Mouse (Mus musculus) hindbrain, embryonic 13.5 days (tissue): ENCODE data around the gene Bfsp2. TPM values are rescaled to one million over a fixed set of nuclear protein-coding genes. Genes with fewer than 3 reads are reported as not detected.

Experiments used
- ATAC-seq: fragments of 200-750 bp; cut with Nextera tagmentation; 2 replicates; pipeline ENCODE4 v1.8.0; 2017; ENCODE audit warnings: moderate TSS enrichment; ENCODE audit not compliant: low FRiP score
- H3K27ac ChIP-seq: fragments of 300-500 bp; sonication (generic); 2 replicates; pipeline ENCODE4 v1.5.1; 2015; ENCODE audit warnings: inconsistent platforms, mild to moderate bottlenecking, moderate library complexity
- H3K27me3 ChIP-seq: fragments of 300-500 bp; sonication (generic); 2 replicates; pipeline ENCODE4 v1.6.1; 2015; ENCODE audit warnings: mild to moderate bottlenecking, inconsistent platforms
- H3K36me3 ChIP-seq: fragments of 300-500 bp; sonication (generic); 2 replicates; pipeline ENCODE4 v1.6.1; 2015; ENCODE audit warnings: mild to moderate bottlenecking, inconsistent platforms
- H3K4me1 ChIP-seq: fragments of 300-500 bp; sonication (generic); replicated peaks from 2 replicates; pipeline ENCODE4 v1.6.1; 2015; ENCODE audit warnings: inconsistent platforms
- H3K4me2 ChIP-seq: fragments of 300-500 bp; sonication (generic); 2 replicates; pipeline ENCODE4 v1.6.1; 2015; ENCODE audit warnings: inconsistent platforms, mild to moderate bottlenecking, moderate library complexity
- H3K4me3 ChIP-seq: fragments of 300-500 bp; sonication (generic); 2 replicates; pipeline ENCODE4 v1.5.1; 2015; ENCODE audit warnings: mild to moderate bottlenecking, inconsistent platforms
- H3K9ac ChIP-seq: fragments of 300-500 bp; sonication (generic); 2 replicates; pipeline ENCODE4 v1.6.1; 2015; ENCODE audit warnings: mild to moderate bottlenecking, inconsistent platforms
- H3K9me3 ChIP-seq: fragments of 300-500 bp; sonication (generic); 2 replicates; pipeline ENCODE4 v1.6.1; 2016; ENCODE audit warnings: inconsistent platforms
- WGBS: fragments of 180-500 bp; shearing (Covaris S2); methylation state at CpG from one replicate; pipeline ENCODE4 v1.1.7; 2015; 5-methylcytosine and 5-hydroxymethylcytosine counted together
- polyA plus RNA-seq: library from polyadenylated mRNA; unstranded; fragments of >200 nt; fragmentation: Nextera tagmentation; extraction: Ambion mirVana; gene quantifications from 2 replicates; pipeline ENCODE4 v1.2.1, GENCODE M21; 2015

Bfsp2 gene
- polyA plus RNA-seq, 1 experiment from 2014 or later = 4.5 TPM

DNA sequence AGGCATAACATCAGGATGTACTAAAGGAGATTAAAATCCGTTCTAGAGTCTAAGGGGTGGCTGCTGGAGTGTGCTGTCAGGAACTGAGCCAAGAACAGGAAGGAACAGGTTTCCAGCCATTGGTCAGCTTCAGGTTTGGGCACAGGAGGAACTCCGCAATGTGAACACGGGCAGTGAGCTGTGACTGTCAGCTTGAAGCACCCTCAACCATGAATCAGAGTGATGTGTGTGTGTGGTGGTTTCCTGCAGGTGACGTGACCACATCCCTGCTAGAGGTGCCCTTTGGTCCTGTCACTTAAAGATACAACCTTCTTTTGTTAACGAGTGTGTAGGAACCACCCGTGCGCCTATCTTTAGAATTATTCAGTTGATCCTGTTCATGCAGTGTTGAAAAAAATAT is 31.1 kb downstream of the Bfsp2 start:
- no peak overlapping the region for H3K9ac ChIP-seq

DNA sequence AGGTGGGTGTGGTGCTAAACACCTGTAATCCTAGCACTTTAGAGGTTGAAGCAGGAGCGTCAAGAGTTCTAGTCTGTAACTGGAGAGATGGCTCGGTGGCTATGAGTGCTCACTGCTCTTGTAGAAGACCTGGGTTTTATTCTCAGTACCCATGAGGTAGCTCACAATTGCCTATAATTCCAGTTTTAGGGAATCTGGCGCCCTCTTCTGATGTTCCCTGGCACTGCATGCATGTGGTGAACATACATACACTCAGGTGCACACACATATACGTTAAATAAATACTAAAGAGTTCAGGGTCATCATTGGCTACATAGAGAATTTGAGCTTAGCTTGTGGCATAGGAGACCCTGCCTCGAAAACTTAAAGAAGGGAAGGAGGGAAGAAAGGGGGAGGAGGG is 35.6 kb downstream of the Bfsp2 start:
- H3K4me2 ChIP-seq = no peak overlapping the region
- H3K9ac ChIP-seq = no peak overlapping the region
- WGBS = 91% methylated on average over 5 of the region's 5 CpGs
- H3K27me3 ChIP-seq = no peaks in the 10 kb centered on the region
- no peak for ATAC-seq
- H3K36me3 ChIP-seq = no peaks in the 10 kb centered on the region
- peaks cover 22% of the 10 kb centered on the region for H3K4me1 ChIP-seq
- H3K9me3 ChIP-seq = no peaks in the 10 kb centered on the region
- no peak overlapping the region for H3K4me3 ChIP-seq
- H3K27ac ChIP-seq = peak overlapping the region; percentile 81; the same call in 1 of the 2 replicates

More for the DNA sequence above, 31.1 kb downstream of the Bfsp2 start:
- H3K4me3 ChIP-seq = no peak overlapping the region
- no peaks in the 10 kb centered on the region for H3K9me3 ChIP-seq
- H3K27me3 ChIP-seq = no peaks in the 10 kb centered on the region
- no peak overlapping the region for H3K27ac ChIP-seq
- peaks cover 4% of the 10 kb centered on the region for H3K4me1 ChIP-seq
- ATAC-seq = no peak
- H3K36me3 ChIP-seq = no peaks in the 10 kb centered on the region
- no peak overlapping the region for H3K4me2 ChIP-seq
- 88% methylated on average over 7 of the region's 7 CpGs for WGBS

GRCm38 (mm10) chr9:103443824-103444185 is 36.4 kb downstream of the Bfsp2 start:
- H3K36me3 ChIP-seq = no peaks in the 10 kb centered on the region
- WGBS = 37% methylated on average over 7 of the region's 7 CpGs
- 0 out of 2 replicates have a peak, but pooled peaks have one; percentile 54 for ATAC-seq

DNA sequence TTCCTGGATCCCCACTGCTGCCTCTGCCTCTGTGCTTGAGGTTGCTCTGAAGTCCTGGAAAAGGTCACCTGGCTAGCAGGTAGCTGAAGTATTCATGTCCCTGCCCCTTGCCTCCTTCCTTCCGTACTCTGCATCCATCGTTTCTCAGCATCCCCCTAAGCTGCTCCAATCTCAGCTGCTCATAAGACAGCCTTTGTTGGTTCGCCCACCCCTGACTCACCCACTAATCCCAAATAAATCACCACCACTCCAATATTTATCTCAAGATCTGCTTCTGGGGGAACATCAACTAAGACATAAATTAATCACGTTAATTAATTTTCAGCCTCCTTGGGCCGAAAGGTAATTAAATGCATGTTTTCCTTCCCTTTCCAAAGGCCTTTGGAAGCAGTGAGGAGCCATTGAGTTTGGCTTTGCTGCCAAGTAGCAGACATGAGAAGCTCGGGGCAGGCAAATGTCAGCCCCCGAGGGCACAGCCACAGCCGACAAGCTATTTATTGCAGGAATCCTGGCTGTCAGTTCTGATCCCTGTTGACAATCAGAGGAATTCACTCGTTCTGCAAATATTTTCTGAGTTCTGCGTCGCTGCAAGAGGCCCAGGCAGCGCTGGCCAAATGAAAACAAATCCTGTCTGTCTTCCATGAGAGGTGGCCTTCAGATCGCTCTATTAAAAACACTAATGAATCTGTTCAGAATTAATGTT is 36.9 kb downstream of the Bfsp2 start:
- Histone ChIP-seq H3K4me2 (peak overlapping the region; percentile 9), H3K27ac (peak overlapping the region; percentile 81), H3K9me3 (no peaks in the 10 kb centered on the region), H3K4me1 (peaks cover 22% of the 10 kb centered on the region), H3K36me3 (no peaks in the 10 kb centered on the region), H3K4me3 (no peak overlapping the region), H3K27me3 (no peaks in the 10 kb centered on the region), H3K9ac (peak overlapping the region; percentile 46; the same call in 1 of the 2 replicates)
- 24% methylated on average over 13 of the region's 13 CpGs for WGBS
- ATAC-seq = peak; percentile 57; the same call in 1 of the 2 replicates

More at GRCm38 (mm10) chr9:103443824-103444185, 36.4 kb downstream of the Bfsp2 start:
- H3K9me3 ChIP-seq = no peaks in the 10 kb centered on the region
- H3K4me2 ChIP-seq = no peak overlapping the region
- no peaks in the 10 kb centered on the region for H3K27me3 ChIP-seq
- H3K9ac ChIP-seq = peak overlapping the region; percentile 46; the same call in 1 of the 2 replicates
- peak overlapping the region; percentile 81 for H3K27ac ChIP-seq
- no peak overlapping the region for H3K4me3 ChIP-seq
- H3K4me1 ChIP-seq = peaks cover 22% of the 10 kb centered on the region

DNA sequence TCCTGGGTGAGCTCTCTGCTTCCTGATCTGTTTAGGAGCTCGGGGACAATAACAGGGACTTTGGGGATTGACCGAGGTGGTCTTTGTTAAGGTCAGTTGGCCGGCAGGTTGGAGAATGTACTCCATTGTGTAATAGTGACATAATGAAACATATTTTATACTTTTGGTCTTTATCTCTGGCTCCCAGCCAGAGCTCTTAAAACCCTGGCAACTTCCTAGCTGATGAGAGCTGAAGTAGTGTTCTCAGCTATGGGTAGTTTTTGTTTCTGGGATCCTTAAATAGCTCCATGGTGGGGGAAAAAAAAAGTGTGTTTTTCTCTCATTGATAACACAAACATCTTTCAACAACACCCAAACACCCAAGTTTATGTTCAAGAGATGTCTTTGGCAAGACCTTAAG is 39.6 kb downstream of the Bfsp2 start:
- Histone ChIP-seq H3K4me1 (peaks cover 22% of the 10 kb centered on the region), H3K9ac (no peak overlapping the region), H3K27ac (no peak overlapping the region)

GRCm38 (mm10) chr9:103437104-103437503 is 43.1 kb downstream of the Bfsp2 start:
- Histone ChIP-seq H3K9me3 (no peaks in the 10 kb centered on the region), H3K4me2 (no peak overlapping the region), H3K27ac (no peak overlapping the region), H3K4me3 (no peak overlapping the region), H3K36me3 (no peaks in the 10 kb centered on the region), H3K27me3 (0 out of 2 replicates have a peak, but pooled peaks cover 2% of the 10 kb centered on the region), H3K9ac (no peak overlapping the region), H3K4me1 (peaks cover 4% of the 10 kb centered on the region)
- ATAC-seq = no peak
- WGBS = 81% methylated on average over 5 of the region's 5 CpGs

More for the DNA sequence above, 39.6 kb downstream of the Bfsp2 start:
- Histone ChIP-seq H3K4me3 (no peak overlapping the region), H3K4me2 (no peak overlapping the region), H3K9me3 (no peaks in the 10 kb centered on the region), H3K36me3 (no peaks in the 10 kb centered on the region), H3K27me3 (0 out of 2 replicates have a peak, but pooled peaks cover 2% of the 10 kb centered on the region)
- WGBS = 66% methylated on average over 3 of the region's 3 CpGs
- no peak for ATAC-seq

GRCm38 (mm10) chr9:103434116-103434515 is 46.1 kb downstream of the Bfsp2 start:
- Histone ChIP-seq H3K9me3 (no peaks in the 10 kb centered on the region), H3K9ac (no peak overlapping the region), H3K4me1 (peaks cover 11% of the 10 kb centered on the region), H3K4me3 (no peak overlapping the region), H3K27me3 (0 out of 2 replicates have a peak, but pooled peaks cover 2% of the 10 kb centered on the region), H3K36me3 (no peaks in the 10 kb centered on the region), H3K27ac (no peak overlapping the region), H3K4me2 (no peak overlapping the region)
- ATAC-seq = no peak
- WGBS = 53% methylated on average over 4 of the region's 4 CpGs

DNA sequence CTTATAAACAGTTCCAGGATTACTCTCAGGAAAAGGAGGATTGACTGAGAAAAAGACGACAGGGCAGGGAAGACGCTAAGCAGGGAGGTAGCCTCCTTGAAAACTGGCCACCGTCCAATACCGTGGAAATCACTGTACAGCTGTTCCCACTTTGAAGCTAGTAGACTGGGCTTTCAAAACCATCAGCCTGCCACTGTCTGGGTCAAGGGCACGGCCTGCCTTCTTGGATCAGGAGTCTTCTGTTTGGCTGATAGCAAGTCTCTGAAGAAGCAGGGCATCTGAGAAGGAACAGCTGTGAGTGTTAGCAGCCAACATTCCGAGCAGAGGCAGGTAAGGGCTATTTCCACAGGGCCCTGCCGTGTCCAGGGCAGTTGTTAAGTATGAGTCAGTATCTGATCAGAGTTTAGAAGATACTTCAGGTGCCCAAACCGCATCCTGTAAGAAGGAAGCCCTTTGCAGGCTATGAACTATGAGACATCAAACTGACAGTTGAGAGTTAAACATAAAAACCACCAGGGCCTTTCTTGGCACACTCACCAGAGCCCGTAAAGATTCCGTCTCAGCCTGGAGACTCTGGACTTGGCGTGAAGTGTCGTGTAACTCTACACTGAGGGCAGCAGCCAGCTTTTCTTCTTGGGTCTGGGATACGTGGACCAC is 48.0 kb downstream of the Bfsp2 start:
- H3K36me3 ChIP-seq = no peaks in the 10 kb centered on the region
- H3K27ac ChIP-seq = no peak overlapping the region; the same call in 1 of the 2 replicates
- ATAC-seq = no peak
- peaks cover 11% of the 10 kb centered on the region for H3K4me1 ChIP-seq
- 0 out of 2 replicates have a peak, but pooled peaks cover 2% of the 10 kb centered on the region for H3K27me3 ChIP-seq
- H3K4me3 ChIP-seq = no peak overlapping the region
- H3K9me3 ChIP-seq = no peaks in the 10 kb centered on the region
- 73% methylated on average over 13 of the region's 13 CpGs for WGBS
- no peak overlapping the region for H3K4me2 ChIP-seq
- no peak overlapping the region for H3K9ac ChIP-seq

GRCm38 (mm10) chr9:103431718-103432117 is 48.5 kb downstream of the Bfsp2 start:
- Histone ChIP-seq H3K27me3 (0 out of 2 replicates have a peak, but pooled peaks cover 2% of the 10 kb centered on the region), H3K9me3 (no peaks in the 10 kb centered on the region), H3K9ac (no peak overlapping the region), H3K4me1 (peaks cover 11% of the 10 kb centered on the region), H3K27ac (no peak overlapping the region; the same call in 1 of the 2 replicates), H3K36me3 (no peaks in the 10 kb centered on the region), H3K4me3 (no peak overlapping the region), H3K4me2 (no peak overlapping the region)
- WGBS = 70% methylated on average over 1 of the region's 1 CpGs
- ATAC-seq = no peak

- ATAC-seq = no peak
- WGBS = 88% methylated on average over 13 of the region's 13 CpGs
- H3K27me3 ChIP-seq = no peaks in the 10 kb centered on the region
Measured at GRCm38 (mm10) chr9:103430431-103431220, 49.6 kb downstream of the Bfsp2 start.

DNA sequence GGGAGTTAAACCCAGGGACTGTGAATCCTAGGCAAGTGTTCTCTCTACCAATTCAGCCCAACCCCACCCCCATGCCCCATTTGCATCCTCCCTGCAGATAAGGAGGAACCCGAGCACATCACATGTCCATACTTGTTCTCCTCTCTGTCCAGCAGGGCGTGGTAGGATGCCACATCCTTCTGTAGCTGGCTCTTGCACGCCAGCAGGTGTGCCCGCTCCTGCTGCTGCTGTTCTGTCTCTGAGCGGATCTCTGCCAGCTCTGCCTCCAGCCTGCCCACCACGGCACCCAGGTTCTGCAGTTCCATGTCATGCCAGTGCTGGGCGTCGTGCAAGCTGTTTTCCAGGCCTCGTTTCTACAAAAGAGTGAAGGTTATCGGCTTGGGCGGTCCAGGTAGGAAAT is 53.8 kb downstream of the Bfsp2 start:
- H3K9ac ChIP-seq = no peak overlapping the region
- ATAC-seq = no peak
- H3K4me3 ChIP-seq = no peak overlapping the region
- H3K4me2 ChIP-seq = no peak overlapping the region
- no peaks in the 10 kb centered on the region for H3K27me3 ChIP-seq
- H3K36me3 ChIP-seq = no peaks in the 10 kb centered on the region
- H3K9me3 ChIP-seq = no peaks in the 10 kb centered on the region
- 87% methylated on average over 11 of the region's 11 CpGs for WGBS
- no peak overlapping the region for H3K27ac ChIP-seq
- peaks cover 15% of the 10 kb centered on the region for H3K4me1 ChIP-seq

More at GRCm38 (mm10) chr9:103430431-103431220, 49.6 kb downstream of the Bfsp2 start:
- Histone ChIP-seq H3K9me3 (no peaks in the 10 kb centered on the region), H3K4me3 (no peak overlapping the region), H3K4me2 (no peak overlapping the region), H3K4me1 (peaks cover 11% of the 10 kb centered on the region), H3K9ac (no peak overlapping the region), H3K36me3 (no peaks in the 10 kb centered on the region), H3K27ac (no peak overlapping the region)

- no peak overlapping the region for H3K4me2 ChIP-seq
- ATAC-seq = no peak
- WGBS = 84% methylated on average over 11 of the region's 11 CpGs
Measured at GRCm38 (mm10) chr9:103424869-103425268, 55.4 kb downstream of the Bfsp2 start.

More at GRCm38 (mm10) chr9:103424869-103425268, 55.4 kb downstream of the Bfsp2 start:
- no peak overlapping the region for H3K4me3 ChIP-seq
- H3K27ac ChIP-seq = no peak overlapping the region
- H3K27me3 ChIP-seq = no peaks in the 10 kb centered on the region
- H3K36me3 ChIP-seq = no peaks in the 10 kb centered on the region
- H3K9me3 ChIP-seq = no peaks in the 10 kb centered on the region
- no peak overlapping the region for H3K9ac ChIP-seq
- H3K4me1 ChIP-seq = peaks cover 25% of the 10 kb centered on the region
